Mouse (Mus musculus) MEL (cell line): ENCODE results near the gene Il27ra. TPM values are rescaled to one million over a fixed set of nuclear protein-coding genes. Genes with fewer than 3 reads are reported as not detected.

Experiments used
- DNase-seq: peaks from one replicate; pipeline ENCODE4 v3.0.0; 2011; ENCODE audit warnings: low read depth, low spot score
- H3K27ac ChIP-seq: 2 replicates; pipeline ENCODE4 v1.5.1; 2012; ENCODE audit warnings: low read depth, mild to moderate bottlenecking, control low read depth, low read length, moderate library complexity; ENCODE audit not compliant: control insufficient read depth
- H3K27me3 ChIP-seq, 2 experiments: fragments of 150-350 bp in 1 of 2; sonication (generic) in 1 of 2; 2 replicates each; pipeline ENCODE4 v1.6.1; 2012; ENCODE audit warnings: low read length in 2 of 2, mild to moderate bottlenecking in 2 of 2, improper control_type of control experiment in 1 of 2, moderate library complexity in 1 of 2; ENCODE audit not compliant: insufficient read depth in 2 of 2, control insufficient read depth in 1 of 2
- H3K36me3 ChIP-seq, 2 experiments: 2 replicates each; pipeline ENCODE4 v1.6.1; 2012 to 2014; ENCODE audit warnings: low read length in 2 of 2, improper control_type of control experiment in 1 of 2, inconsistent platforms in 1 of 2, mild to moderate bottlenecking in 1 of 2; ENCODE audit not compliant: insufficient read depth in 2 of 2, control insufficient read depth in 1 of 2
- H3K4me1 ChIP-seq, 2 experiments: fragments of 150-350 bp in 1 of 2; sonication (generic) in 1 of 2; 2 replicates each; pipeline ENCODE4 v1.6.1; 2012; ENCODE audit warnings: low read length in 2 of 2, improper control_type of control experiment in 1 of 2, mild to moderate bottlenecking in 1 of 2; ENCODE audit not compliant: insufficient read depth in 2 of 2, control insufficient read depth in 1 of 2
- H3K4me3 ChIP-seq, 2 experiments: fragments of 150-350 bp in 1 of 2; sonication (generic) in 1 of 2; 2 replicates each; pipeline ENCODE4 v1.5.1; 2012; ENCODE audit warnings: low read depth in 2 of 2, low read length in 2 of 2, mild to moderate bottlenecking in 2 of 2, moderate library complexity in 2 of 2, control low read depth in 1 of 2, improper control_type of control experiment in 1 of 2; ENCODE audit not compliant: control insufficient read depth in 1 of 2, insufficient read depth in 1 of 2
- H3K79me2 ChIP-seq: 2 replicates; pipeline ENCODE4 v1.6.1; 2012; ENCODE audit warnings: mild to moderate bottlenecking, low read length, moderate library complexity; ENCODE audit not compliant: control insufficient read depth, poor library complexity, insufficient read depth
- H3K9ac ChIP-seq: 2 replicates; pipeline ENCODE4 v1.6.1; 2012; ENCODE audit warnings: low read depth, mild to moderate bottlenecking, control low read depth, low read length, moderate library complexity; ENCODE audit not compliant: control insufficient read depth, poor library complexity, severe bottlenecking
- H3K9me3 ChIP-seq: fragments of 150-350 bp; sonication (generic); replicated peaks from 2 replicates; pipeline ENCODE4 v1.6.1; 2012; ENCODE audit warnings: mild to moderate bottlenecking, low read length, improper control_type of control experiment, moderate library complexity; ENCODE audit not compliant: insufficient read depth
- CHD1 ChIP-seq: IDR thresholded peaks from 2 replicates; pipeline ENCODE4 v1.6.1; 2012; ENCODE audit warnings: low read depth, mild to moderate bottlenecking, inconsistent platforms, low read length, improper control_type of control experiment
- CTCF ChIP-seq, 3 experiments: IDR thresholded peaks in 2 of 3; conservative IDR thresholded peaks in 1 of 3; 2 replicates each; pipeline ENCODE4 v1.5.1; 2011 to 2012; ENCODE audit warnings: low read length in 3 of 3, low read depth in 2 of 3, mild to moderate bottlenecking in 2 of 3, improper control_type of control experiment in 1 of 3, inconsistent platforms in 1 of 3, mixed read lengths in 1 of 3, moderate library complexity in 1 of 3; ENCODE audit not compliant: control insufficient read depth in 1 of 3, insufficient read depth in 1 of 3, poor library complexity in 1 of 3, severe bottlenecking in 1 of 3
- E2F4 ChIP-seq: IDR thresholded peaks from 2 replicates; pipeline ENCODE4 v1.6.1; 2011; ENCODE audit warnings: low read depth, low read length, improper control_type of control experiment, borderline replicate concordance
- ELF1 ChIP-seq: IDR thresholded peaks from 2 replicates; pipeline ENCODE4 v1.6.1; 2014; ENCODE audit warnings: low read depth, mild to moderate bottlenecking, inconsistent platforms, low read length, improper control_type of control experiment, moderate library complexity
- ETS1 ChIP-seq: IDR thresholded peaks from 2 replicates; pipeline ENCODE4 v1.6.1; 2012; ENCODE audit warnings: low read depth, mild to moderate bottlenecking, inconsistent platforms, low read length, improper control_type of control experiment, moderate library complexity
- GABPA ChIP-seq: IDR thresholded peaks from 2 replicates; pipeline ENCODE4 v1.6.1; 2012; ENCODE audit warnings: low read depth, mild to moderate bottlenecking, inconsistent platforms, low read length, improper control_type of control experiment, moderate library complexity
- HCFC1 ChIP-seq: IDR thresholded peaks from 2 replicates; pipeline ENCODE4 v1.6.1; 2012; ENCODE audit warnings: low read depth, mild to moderate bottlenecking, inconsistent platforms, low read length, improper control_type of control experiment, moderate library complexity
- JUND ChIP-seq: IDR thresholded peaks from 2 replicates; pipeline ENCODE4 v1.6.1; 2011; ENCODE audit warnings: low read depth, mild to moderate bottlenecking, improper control_type of control experiment, low read length
- KAT2A ChIP-seq: conservative IDR thresholded peaks from 2 replicates; pipeline ENCODE4 v1.6.1; 2012; ENCODE audit warnings: low read depth, low read length, improper control_type of control experiment, inconsistent platforms
- MAFK ChIP-seq: IDR thresholded peaks from 2 replicates; pipeline ENCODE4 v1.6.1; 2011; ENCODE audit warnings: low read depth, mild to moderate bottlenecking, low read length, improper control_type of control experiment, borderline replicate concordance
- MAX ChIP-seq: IDR thresholded peaks from 2 replicates; pipeline ENCODE4 v1.6.1; 2011; ENCODE audit warnings: low read length, improper control_type of control experiment
- MEF2A ChIP-seq: IDR thresholded peaks from 2 replicates; pipeline ENCODE4 v1.6.1; 2014; ENCODE audit warnings: low read depth, mild to moderate bottlenecking, inconsistent platforms, low read length, improper control_type of control experiment; ENCODE audit not compliant: poor library complexity, insufficient replicate concordance, severe bottlenecking; ENCODE audit errors: extremely low read depth
- MYB ChIP-seq: IDR thresholded peaks from 2 replicates; pipeline ENCODE4 v1.6.1; 2011; ENCODE audit warnings: mild to moderate bottlenecking, low read depth, low read length, improper control_type of control experiment
- RCOR1 ChIP-seq: IDR thresholded peaks from 2 replicates; pipeline ENCODE4 v1.6.1; 2012; ENCODE audit warnings: low read depth, mild to moderate bottlenecking, inconsistent platforms, low read length, improper control_type of control experiment
- SMC3 ChIP-seq: IDR thresholded peaks from 2 replicates; pipeline ENCODE4 v1.6.1; 2011; ENCODE audit warnings: low read depth, low read length, improper control_type of control experiment
- TBP ChIP-seq: IDR thresholded peaks from 2 replicates; pipeline ENCODE4 v1.8.0; 2011; ENCODE audit warnings: low read depth, low read length, improper control_type of control experiment
- TCF12 ChIP-seq: IDR thresholded peaks from 2 replicates; pipeline ENCODE4 v1.6.1; 2014; ENCODE audit warnings: low read depth, mild to moderate bottlenecking, inconsistent platforms, low read length, improper control_type of control experiment, moderate library complexity
- USF2 ChIP-seq, 2 experiments: IDR thresholded peaks; 2 replicates each; pipeline ENCODE4 v1.6.1; 2011 to 2012; ENCODE audit warnings: improper control_type of control experiment in 2 of 2, low read length in 2 of 2, borderline replicate concordance in 1 of 2, inconsistent platforms in 1 of 2, low read depth in 1 of 2, mild to moderate bottlenecking in 1 of 2; ENCODE audit not compliant: insufficient read depth in 1 of 2
- ZKSCAN1 ChIP-seq: IDR thresholded peaks from 2 replicates; pipeline ENCODE4 v1.6.1; 2012; ENCODE audit warnings: low read depth, mild to moderate bottlenecking, inconsistent platforms, low read length, improper control_type of control experiment, moderate library complexity
- ZMIZ1 ChIP-seq: IDR thresholded peaks from 2 replicates; pipeline ENCODE4 v1.6.1; 2012; ENCODE audit warnings: low read depth, mild to moderate bottlenecking, inconsistent platforms, low read length, improper control_type of control experiment, moderate library complexity
- ZNF384 ChIP-seq: IDR thresholded peaks from 2 replicates; pipeline ENCODE4 v1.6.1; 2012; ENCODE audit warnings: low read depth, mild to moderate bottlenecking, inconsistent platforms, low read length, improper control_type of control experiment
- polyA plus RNA-seq, 2 experiments: library from polyadenylated mRNA; stranded (reverse) in 1 of 2; unstranded in 1 of 2; fragments of >175 nt in 1 of 2; fragments of >200 nt in 1 of 2; gene quantifications; 2 replicates each; pipeline versions ENCODE4 v1.2.1 to v1.2.4; 2012; ENCODE audit warnings: low replicate concordance in 2 of 2, low read depth in 1 of 2; ENCODE audit not compliant: insufficient read length in 2 of 2, insufficient read depth in 1 of 2, missing spikeins in 1 of 2
- total RNA-seq: library from RNA; depleted of rRNA; stranded (reverse); fragments of 300-350 nt; gene quantifications from 2 replicates; pipeline ENCODE4 v1.2.3, GENCODE M21; 2012

Gene Il27ra
- total and polyA plus RNA-seq, 3 experiments = 31.8 to 38.5 TPM; not detected in 1

GRCm38 (mm10) chr8:84084341-84085115 is 42.1 kb upstream of the Il27ra start:
- H3K36me3 ChIP-seq = no peaks in the 10 kb centered on the region

GRCm38 (mm10) chr8:84083829-84084241 is 41.4 kb upstream of the Il27ra start:
- Histone ChIP-seq H3K9me3 (no peaks in the 10 kb centered on the region), H3K27me3 (no peaks in the 10 kb centered on the region), H3K9ac (no peak overlapping the region), H3K4me3 (no peak overlapping the region), H3K79me2 (no peaks in the 10 kb centered on the region), H3K27ac (no peak overlapping the region), H3K4me1 (no peaks in the 10 kb centered on the region), H3K36me3 (no peaks in the 10 kb centered on the region)
- TF ChIP-seq MAX (no peak), CTCF (IDR thresholded peaks at IDR 0.05 in 2 of 3, conservative IDR thresholded peaks at IDR 0.05 in 1 of 3; ENCODE audit: control insufficient read depth in 1 of 3, insufficient read depth in 1 of 3, low read depth in 2 of 3, low read length in 3 of 3, poor library complexity in 1 of 3, severe bottlenecking in 1 of 3) (no peak), MYB (no peak), ZMIZ1 (no peak)
- no peak for DNase-seq

More at GRCm38 (mm10) chr8:84084341-84085115, 42.1 kb upstream of the Il27ra start:
- no peak overlapping the region for H3K9ac ChIP-seq
- no peak for DNase-seq
- TF ChIP-seq MEF2A (no peak), HCFC1 (no peak), RCOR1 (no peak), ZMIZ1 (no peak), GABPA (no peak)
- TF ChIP-seq, all 39 proteins: peak for 0
- no peak overlapping the region for H3K4me3 ChIP-seq
- H3K27me3 ChIP-seq = no peaks in the 10 kb centered on the region
- H3K27ac ChIP-seq = no peak overlapping the region
- no peaks in the 10 kb centered on the region for H3K79me2 ChIP-seq
- no peaks in the 10 kb centered on the region for H3K4me1 ChIP-seq
- no peaks in the 10 kb centered on the region for H3K9me3 ChIP-seq

- no peaks in the 10 kb centered on the region for H3K9me3 ChIP-seq
- no peaks in the 10 kb centered on the region for H3K36me3 ChIP-seq
- TF ChIP-seq ZMIZ1 = no peak
- no peak for TF ChIP-seq MEF2A
- TF ChIP-seq ZNF384 = no peak
- no peak for TF ChIP-seq HCFC1
- TF ChIP-seq TCF12 = no peak
- TF ChIP-seq ZKSCAN1 = no peak
- no peak for TF ChIP-seq GABPA
- TF ChIP-seq ETS1 = no peak
- no peak for TF ChIP-seq MYB
- no peak for TF ChIP-seq CHD1
- TF ChIP-seq TBP = no peak
- TF ChIP-seq ELF1 = no peak
- no peak for TF ChIP-seq JUND
- TF ChIP-seq KAT2A = no peak
- TF ChIP-seq MAFK = no peak
- no peak for TF ChIP-seq RCOR1
- no peak for TF ChIP-seq SMC3
- TF ChIP-seq E2F4 = no peak
- TF ChIP-seq USF2 (IDR thresholded peaks at IDR 0.05; ENCODE audit: borderline replicate concordance in 1 of 2, insufficient read depth in 1 of 2, low read depth in 1 of 2, low read length in 2 of 2) = no peak
- no peak for DNase-seq
- H3K4me1 ChIP-seq = no peaks in the 10 kb centered on the region
- H3K27me3 ChIP-seq = no peaks in the 10 kb centered on the region
- H3K9ac ChIP-seq = no peak overlapping the region
- H3K27ac ChIP-seq = no peak overlapping the region
- no peaks in the 10 kb centered on the region for H3K79me2 ChIP-seq
- H3K4me3 ChIP-seq = no peak overlapping the region
These were observed 36.8 kb upstream of the Il27ra start for GRCm38 (mm10) chr8:84079206-84079605.
